Mouse (Mus musculus) gastrocnemius, postnatal 10 days (tissue): ENCODE results near the gene Adrb1. TPM values are rescaled to one million over a fixed set of nuclear protein-coding genes. Genes with fewer than 3 reads are reported as not detected.
A peak's percentile ranks its signal among the peaks of the same experiment; 100 is the strongest.
"Not testable (repeated sequence)": the region's sequence is repeated elsewhere in the genome, so short reads cannot be mapped to it uniquely, and the experiment has no call there.

Experiments used
- DNase-seq: peaks from one replicate; pipeline ENCODE4 v3.0.0; 2021; ENCODE audit warnings: mixed read lengths
- total RNA-seq, 2 experiments: library from RNA; stranded (reverse); gene quantifications; 2 replicates each; pipeline ENCODE4 v1.2.3; 2021

The Adrb1 gene
- total RNA-seq, 2 experiments from 2014 or later = 1.1 to 1.5 TPM

GRCm38 (mm10) chr19:56749343-56749742, 27.3 kb downstream of the Adrb1 start:
- no peak for DNase-seq

GRCm38 (mm10) chr19:56750709-56751108, 28.7 kb downstream of the Adrb1 start:
- DNase-seq = no peak

GRCm38 (mm10) chr19:56754456-56754855, 32.5 kb downstream of the Adrb1 start:
- DNase-seq = not testable (repeated sequence)

- no peak for DNase-seq
Observed at GRCm38 (mm10) chr19:56756412-56756811, 34.4 kb downstream of the Adrb1 start.

GRCm38 (mm10) chr19:56758311-56758710, 36.3 kb downstream of the Adrb1 start:
- DNase-seq = no peak

GRCm38 (mm10) chr19:56759740-56760139, 37.7 kb downstream of the Adrb1 start:
- no peak for DNase-seq

GRCm38 (mm10) chr19:56760306-56760940, 38.4 kb downstream of the Adrb1 start:
- DNase-seq = no peak

GRCm38 (mm10) chr19:56761096-56761495, 39.1 kb downstream of the Adrb1 start:
- DNase-seq = no peak

GRCm38 (mm10) chr19:56761727-56762126, 39.7 kb downstream of the Adrb1 start:
- DNase-seq = no peak

- DNase-seq = no peak
Observed at GRCm38 (mm10) chr19:56762686-56763085, 40.7 kb downstream of the Adrb1 start.

- DNase-seq = no peak
Observed at GRCm38 (mm10) chr19:56769024-56769423, 47.0 kb downstream of the Adrb1 start.

GRCm38 (mm10) chr19:56772158-56772557, 50.2 kb downstream of the Adrb1 start:
- DNase-seq = no peak

GRCm38 (mm10) chr19:56773393-56773971, 51.5 kb downstream of the Adrb1 start:
- DNase-seq = no peak

GRCm38 (mm10) chr19:56774408-56774962, 52.5 kb downstream of the Adrb1 start:
- DNase-seq = no peak

- no peak for DNase-seq
Observed at GRCm38 (mm10) chr19:56774971-56775892, 53.2 kb downstream of the Adrb1 start.

GRCm38 (mm10) chr19:56775893-56776718, 54.1 kb downstream of the Adrb1 start:
- peak; percentile 31 for DNase-seq

- peak; percentile 28 for DNase-seq
Observed at GRCm38 (mm10) chr19:56776719-56777382, 54.9 kb downstream of the Adrb1 start.

- DNase-seq = not testable (repeated sequence)
Observed at GRCm38 (mm10) chr19:56778532-56778931, 56.5 kb downstream of the Adrb1 start.
